Mouse (Mus musculus) forebrain, embryonic 14.5 days (tissue): Measurements from ENCODE around the gene Nat8f2. TPM values are rescaled to one million over a fixed set of nuclear protein-coding genes. Genes with fewer than 3 reads are reported as not detected.
"Not testable (repeated sequence)": the region's sequence is repeated elsewhere in the genome, so short reads cannot be mapped to it uniquely, and the experiment has no call there.

Experiments used
- ATAC-seq: fragments of 200-750 bp; cut with Nextera tagmentation; 2 replicates; pipeline ENCODE4 v1.8.0; 2017; ENCODE audit warnings: mild to moderate bottlenecking, moderate library complexity
- DNase-seq: peaks from one replicate; pipeline ENCODE4 v3.0.0-alpha.2; 2015; ENCODE audit warnings: low spot score
- H3K27ac ChIP-seq: fragments of 300-500 bp; sonication (generic); 2 replicates; pipeline ENCODE4 v1.5.1; 2014; ENCODE audit warnings: low read depth, mild to moderate bottlenecking, control low read depth, low read length, moderate library complexity
- H3K27me3 ChIP-seq: fragments of 300-500 bp; sonication (generic); replicated peaks from 2 replicates; pipeline ENCODE4 v1.6.1; 2014; ENCODE audit warnings: low read length, control low read depth, mixed read lengths; ENCODE audit not compliant: control insufficient read depth, insufficient read depth
- H3K36me3 ChIP-seq: fragments of 300-500 bp; sonication (generic); 2 replicates; pipeline ENCODE4 v1.6.1; 2014; ENCODE audit warnings: low read length, control low read depth; ENCODE audit not compliant: control insufficient read depth, insufficient read depth
- H3K4me1 ChIP-seq: fragments of 300-500 bp; sonication (generic); 2 replicates; pipeline ENCODE4 v1.6.1; 2014; ENCODE audit warnings: antibody characterized with exemption, low read length, control low read depth; ENCODE audit not compliant: control insufficient read depth, insufficient read depth
- H3K4me2 ChIP-seq: fragments of 300-500 bp; sonication (generic); 2 replicates; pipeline ENCODE4 v1.6.1; 2014; ENCODE audit warnings: mild to moderate bottlenecking, control low read depth, low read length
- H3K4me3 ChIP-seq: fragments of 300-500 bp; sonication (generic); 2 replicates; pipeline ENCODE4 v1.5.1; 2014; ENCODE audit warnings: low read depth, low read length, control low read depth
- H3K9ac ChIP-seq: fragments of 300-500 bp; sonication (generic); 2 replicates; pipeline ENCODE4 v1.6.1; 2014; ENCODE audit warnings: mild to moderate bottlenecking, low read length, control low read depth, moderate library complexity
- H3K9me3 ChIP-seq: fragments of 300-500 bp; sonication (generic); replicated peaks from 2 replicates; pipeline ENCODE4 v1.6.1; 2016; ENCODE audit warnings: low read length, control low read depth, mixed read lengths; ENCODE audit not compliant: control insufficient read depth
- WGBS: fragments of 180-500 bp; shearing (Covaris S2); extraction: QIAGEN DNeasy Blood & Tissue Kit; methylation state at CpG from one replicate; pipeline ENCODE4 v1.1.7; 2014; 5-methylcytosine and 5-hydroxymethylcytosine counted together
- polyA plus RNA-seq: library from polyadenylated mRNA; unstranded; fragments of >200 nt; fragmentation: Nextera tagmentation; extraction: Ambion mirVana; gene quantifications from 2 replicates; pipeline ENCODE4 v1.2.1, GENCODE M21; 2014

Nat8f2 gene
- polyA plus RNA-seq, 1 experiment from 2014 or later: not detected

DNA sequence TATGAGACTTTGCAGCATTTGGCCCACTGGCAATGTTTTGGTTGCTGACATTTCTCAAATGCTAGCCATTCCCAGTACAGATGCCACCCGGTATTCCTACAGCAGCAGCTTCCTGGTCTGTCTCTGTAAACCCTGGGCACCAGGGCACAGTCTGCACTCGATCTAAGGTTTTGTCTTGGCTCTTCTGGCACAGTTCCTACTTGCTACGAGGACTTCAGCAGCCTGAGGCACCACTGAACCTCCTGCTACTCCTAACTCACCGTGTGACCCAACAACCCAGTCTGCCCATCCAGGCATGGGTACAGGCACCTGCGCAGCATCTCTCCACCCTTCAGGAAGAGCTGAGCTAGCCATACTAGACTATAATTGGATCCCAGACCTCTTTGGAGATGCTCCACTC, 32.9 kb downstream of the Nat8f2 start:
- 73% methylated on average over 5 of the region's 5 CpGs for WGBS
- DNase-seq: not testable (repeated sequence)

GRCm38 (mm10) chr6:85835104-85835503, 33.9 kb downstream of the Nat8f2 start:
- DNase-seq, H3K4me1 ChIP-seq, H3K36me3 ChIP-seq, H3K27ac ChIP-seq, H3K27me3 ChIP-seq, ATAC-seq, H3K4me2 ChIP-seq, H3K9me3 ChIP-seq, H3K9ac ChIP-seq, H3K4me3 ChIP-seq: not testable (repeated sequence)
- WGBS: 88% methylated on average over 1 of the region's 2 CpGs

More for the DNA sequence above, 32.9 kb downstream of the Nat8f2 start:
- H3K36me3 ChIP-seq, H3K4me2 ChIP-seq, H3K9ac ChIP-seq, H3K9me3 ChIP-seq, H3K4me3 ChIP-seq, ATAC-seq, H3K27me3 ChIP-seq, H3K4me1 ChIP-seq, H3K27ac ChIP-seq: not testable (repeated sequence)

DNA sequence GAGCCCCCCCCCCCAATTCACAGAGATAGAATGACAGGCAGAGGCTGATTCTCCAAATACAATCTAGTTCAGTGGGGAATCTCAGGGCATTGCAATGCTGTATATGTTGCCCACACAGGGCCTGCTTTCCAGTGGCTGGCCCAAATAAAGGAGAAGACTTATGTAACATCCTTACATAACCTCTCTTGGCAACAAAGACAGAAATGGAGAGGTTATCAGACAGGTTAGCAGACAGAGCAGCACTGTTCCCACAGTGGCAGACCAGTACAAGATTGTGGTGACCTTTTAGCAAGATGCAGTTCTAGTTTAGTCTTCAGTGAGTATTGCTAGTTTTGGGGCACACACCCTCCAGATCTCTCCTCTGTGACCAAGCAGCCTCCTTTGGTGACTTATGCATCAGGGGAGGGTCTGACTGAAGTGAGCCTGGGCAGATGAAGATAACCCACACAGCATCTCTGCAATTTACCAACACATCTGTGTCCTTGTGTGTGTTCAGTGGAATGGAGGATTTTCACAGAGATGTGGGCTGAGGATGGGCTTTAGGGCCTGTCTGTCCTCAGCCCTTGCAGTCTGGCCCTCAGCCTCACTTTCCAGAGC, 34.4 kb downstream of the Nat8f2 start:
- H3K4me1 ChIP-seq, H3K27ac ChIP-seq, H3K27me3 ChIP-seq, H3K9ac ChIP-seq, H3K4me3 ChIP-seq, H3K36me3 ChIP-seq, H3K9me3 ChIP-seq, ATAC-seq, DNase-seq, H3K4me2 ChIP-seq: not testable (repeated sequence)

- H3K9ac ChIP-seq: no peak within 1 kb of the TSS
- WGBS: 87% methylated on average over 7 of the region's 7 CpGs
- H3K27ac ChIP-seq: no peak within 1 kb of the TSS
- no peak for ATAC-seq
- H3K4me2 ChIP-seq: no peak within 1 kb of the TSS
- no peaks in the 10 kb centered on the region for H3K4me1 ChIP-seq
- no peaks in the 10 kb centered on the region for H3K36me3 ChIP-seq
- H3K4me3 ChIP-seq: no peak within 1 kb of the TSS
- DNase-seq: no peak
- no peaks in the 10 kb centered on the region for H3K27me3 ChIP-seq
- no peaks in the 10 kb centered on the region for H3K9me3 ChIP-seq
Measured at GRCm38 (mm10) chr6:85831796-85832321, 37.1 kb downstream of the Nat8f2 start, which contains the start of gene Nat8. Nat8 (minus strand) TSS chr6:85832082.

- WGBS: 64% methylated on average over 1 of the region's 1 CpGs
- no peaks in the 10 kb centered on the region for H3K9me3 ChIP-seq
- no peaks in the 10 kb centered on the region for H3K4me1 ChIP-seq
- no peaks in the 10 kb centered on the region for H3K36me3 ChIP-seq
- H3K9ac ChIP-seq: no peak overlapping the region
- ATAC-seq (no peak), DNase-seq (no peak)
- no peak overlapping the region for H3K27ac ChIP-seq
- H3K4me3 ChIP-seq: no peak overlapping the region
- no peak overlapping the region for H3K4me2 ChIP-seq
- H3K27me3 ChIP-seq: no peaks in the 10 kb centered on the region
Measured at GRCm38 (mm10) chr6:85829462-85829861, 39.5 kb downstream of the Nat8f2 start.

- no peak overlapping the region for H3K27ac ChIP-seq
- WGBS: 93% methylated on average over 2 of the region's 2 CpGs
- H3K9ac ChIP-seq: no peak overlapping the region
- no peaks in the 10 kb centered on the region for H3K27me3 ChIP-seq
- ATAC-seq: no peak
- no peak overlapping the region for H3K4me3 ChIP-seq
- no peaks in the 10 kb centered on the region for H3K4me1 ChIP-seq
- no peak for DNase-seq
- no peaks in the 10 kb centered on the region for H3K9me3 ChIP-seq
- no peak overlapping the region for H3K4me2 ChIP-seq
- no peaks in the 10 kb centered on the region for H3K36me3 ChIP-seq
Measured at GRCm38 (mm10) chr6:85825886-85826285, 43.1 kb downstream of the Nat8f2 start.

DNA sequence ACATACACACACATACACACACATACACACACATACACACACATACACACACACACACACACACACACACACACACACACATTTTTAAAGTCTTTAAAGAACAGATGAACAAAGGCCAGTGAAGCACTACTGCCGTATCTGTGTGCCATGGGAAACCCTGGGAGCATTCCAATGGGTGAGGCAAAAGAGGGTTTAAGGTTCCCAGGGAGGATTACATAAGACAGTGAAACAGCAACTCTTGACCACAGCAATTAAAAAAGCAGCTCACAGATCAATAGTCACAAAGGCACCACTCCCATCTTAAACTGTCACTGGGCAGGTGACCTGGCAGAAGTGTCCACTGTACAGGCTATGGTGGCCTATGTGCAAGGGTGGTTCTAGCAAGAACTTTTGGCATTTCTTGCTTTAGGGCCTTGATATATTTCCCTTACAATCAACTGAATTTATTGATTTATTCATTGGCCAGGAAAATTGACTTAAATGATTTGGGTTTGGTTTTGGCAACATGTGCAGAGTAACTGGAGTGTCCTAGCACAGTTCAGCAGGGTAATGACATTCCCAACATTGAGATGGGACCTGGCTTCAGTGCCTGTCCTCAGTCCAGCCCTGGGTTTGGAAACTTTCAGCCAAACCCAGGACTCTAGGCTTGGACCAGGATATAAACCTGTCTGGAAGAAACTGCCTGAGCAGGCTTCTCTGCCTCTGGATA, 45.4 kb downstream of the Nat8f2 start:
- no peak overlapping the region for H3K27ac ChIP-seq
- H3K4me1 ChIP-seq: no peaks in the 10 kb centered on the region
- H3K9ac ChIP-seq: no peak overlapping the region
- ATAC-seq: no peak
- no peak overlapping the region for H3K4me3 ChIP-seq
- no peaks in the 10 kb centered on the region for H3K36me3 ChIP-seq
- 71% methylated on average over 1 of the region's 1 CpGs for WGBS
- H3K4me2 ChIP-seq: no peak overlapping the region
- H3K9me3 ChIP-seq: no peaks in the 10 kb centered on the region
- H3K27me3 ChIP-seq: no peaks in the 10 kb centered on the region
- no peak for DNase-seq

DNA sequence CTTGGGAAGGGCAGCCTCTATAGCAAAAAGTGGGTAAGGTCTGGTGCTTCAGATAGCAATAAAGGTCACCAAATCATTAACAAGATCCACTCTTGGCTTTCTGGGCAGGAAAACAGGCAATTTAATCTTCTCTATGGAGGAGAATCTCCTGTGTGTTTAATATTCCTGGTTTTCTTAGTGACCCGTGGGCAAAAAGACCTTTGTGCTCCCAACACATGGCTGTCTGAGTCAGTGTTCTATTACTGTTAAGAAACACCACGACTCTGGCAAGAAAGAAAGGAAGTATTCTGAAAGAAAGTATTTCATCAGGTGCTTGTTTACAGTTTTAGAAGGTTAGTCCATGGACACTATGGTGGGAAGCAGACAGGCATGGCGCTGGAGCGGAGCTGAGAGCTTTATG, 46.7 kb downstream of the Nat8f2 start:
- WGBS: 89% methylated on average over 4 of the region's 4 CpGs
- Histone ChIP-seq H3K27ac (no peak overlapping the region), H3K4me2 (no peak overlapping the region), H3K9me3 (no peaks in the 10 kb centered on the region), H3K4me3 (no peak overlapping the region), H3K4me1 (no peaks in the 10 kb centered on the region), H3K36me3 (no peaks in the 10 kb centered on the region), H3K9ac (no peak overlapping the region), H3K27me3 (no peaks in the 10 kb centered on the region)
- no peak for ATAC-seq
- DNase-seq: no peak

- no peak for DNase-seq
- Histone ChIP-seq H3K4me3 (no peak within 1 kb of the TSS), H3K27me3 (no peaks in the 10 kb centered on the region), H3K9me3 (no peaks in the 10 kb centered on the region), H3K4me2 (no peak within 1 kb of the TSS), H3K36me3 (no peaks in the 10 kb centered on the region), H3K27ac (no peak within 1 kb of the TSS), H3K9ac (no peak within 1 kb of the TSS), H3K4me1 (no peaks in the 10 kb centered on the region)
- ATAC-seq: no peak
- 90% methylated on average over 5 of the region's 5 CpGs for WGBS
Measured at GRCm38 (mm10) chr6:85820837-85821236, 48.1 kb downstream of the Nat8f2 start, which contains the start of the genes Nat8f6 and Nat8f5. Nat8f6 (minus strand) TSS chr6:85820954. Nat8f5 (minus strand) TSS chr6:85820972.
